Mouse (Mus musculus): ENCODE measurements around the gene Atp8b3.

DNA sequence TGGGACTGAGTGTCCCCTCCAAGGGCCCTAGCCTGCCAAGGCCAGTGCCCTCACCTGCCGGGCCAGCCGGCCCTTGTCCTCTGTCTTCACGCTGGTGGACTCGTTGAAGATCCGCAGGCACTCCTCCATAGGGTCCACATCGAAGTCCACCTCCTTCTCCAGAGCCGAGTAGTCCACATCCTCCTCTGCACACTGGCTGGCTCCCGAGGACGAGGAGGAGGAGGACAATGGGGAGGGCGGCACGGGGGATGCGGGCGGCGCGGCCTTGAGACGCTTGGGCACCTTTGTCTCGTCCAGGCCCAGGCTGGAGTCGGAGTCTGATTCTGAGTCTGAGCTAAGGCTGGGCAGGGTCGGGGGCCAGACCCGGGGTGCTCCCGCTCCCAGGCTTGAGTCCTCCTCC, 10.4 kb upstream of the Atp8b3 start:
- TF ChIP-seq CTCF (IDR thresholded peaks at IDR 0.05; ENCODE audit: insufficient read depth, low read length) (no peak), POLR2A (IDR thresholded peaks at IDR 0.05; ENCODE audit: borderline replicate concordance, extremely low read depth, low read depth, low read length) (no peak)

Measured in lung, adult 2 months (tissue).